Comparison of ENCODE assay signal across 20 mouse cellular contexts in genomic region chr17:5544065-5544464, GRCm38 (mm10). TPM values are rescaled to one million over a fixed set of nuclear protein-coding genes. Genes with fewer than 3 reads are reported as not detected.
DNase-seq lines count a peak whose midpoint lies in the region; ATAC-seq and TF ChIP-seq lines count a peak whose summit lies in the region.
"Had no signal": no experiment of that assay in that cellular context is flagged by ENCODE, and none has a peak within 500 bp of the region (broad histone marks: within the 10 kb centered on the region; RNA-seq: fewer than 3 reads in every experiment).

No protein-coding gene starts in this region.

- no peak overlapping the region for H3K4me3 ChIP-seq in forebrain, postnatal 0 days (ENCODE audit: low read depth, low read length)
- no peak overlapping the region for H3K4me3 ChIP-seq in forebrain, embryonic 13.5 days
- H3K4me3 ChIP-seq in left cerebral cortex, adult 2 months: no peak overlapping the region
- H3K4me3 ChIP-seq in kidney, embryonic 15.5 days (replicated peaks): no peak overlapping the region
- H3K4me3 ChIP-seq: embryonic facial prominence, embryonic 15.5 days; erythroblast, embryonic 14.5 days; forebrain, embryonic 10.5 days; heart, embryonic 10.5 days; hindbrain, embryonic 12.5 days had no signal

- no peaks in the 10 kb centered on the region for H3K36me3 ChIP-seq in forebrain, postnatal 0 days (ENCODE audit: insufficient read depth)
- H3K36me3 ChIP-seq in forebrain, embryonic 13.5 days (ENCODE audit: poor library complexity, severe bottlenecking): no peaks in the 10 kb centered on the region
- H3K36me3 ChIP-seq in kidney, embryonic 15.5 days: no peaks in the 10 kb centered on the region
- H3K36me3 ChIP-seq: embryonic facial prominence, embryonic 15.5 days; forebrain, embryonic 10.5 days; heart, embryonic 10.5 days; hindbrain, embryonic 12.5 days had no signal

- H3K9ac ChIP-seq in forebrain, postnatal 0 days: no peak overlapping the region
- no peak overlapping the region for H3K9ac ChIP-seq in forebrain, embryonic 13.5 days
- H3K9ac ChIP-seq in kidney, embryonic 15.5 days: no peak overlapping the region
- H3K9ac ChIP-seq: embryonic facial prominence, embryonic 15.5 days; hindbrain, embryonic 12.5 days had no signal

- ATAC-seq in forebrain, postnatal 0 days: peak; percentile 58
- no peak for ATAC-seq in forebrain, embryonic 13.5 days
- ATAC-seq in kidney, embryonic 15.5 days (replicated peaks; ENCODE audit: low FRiP score): no peak

- no peak overlapping the region for H3K4me2 ChIP-seq in forebrain, postnatal 0 days (ENCODE audit: low read depth)
- H3K4me2 ChIP-seq in forebrain, embryonic 13.5 days: no peak overlapping the region
- no peak overlapping the region for H3K4me2 ChIP-seq in kidney, embryonic 15.5 days
- H3K4me2 ChIP-seq: embryonic facial prominence, embryonic 15.5 days; hindbrain, embryonic 12.5 days had no signal

- WGBS in forebrain, postnatal 0 days: 54% methylated on average over 5 of the region's 5 CpGs
- 67% methylated on average over 5 of the region's 5 CpGs for WGBS in forebrain, embryonic 13.5 days
- WGBS in kidney, embryonic 15.5 days: 79% methylated on average over 5 of the region's 5 CpGs

- TF ChIP-seq CTCF in forebrain, postnatal 0 days (IDR thresholded peaks at IDR 0.05; ENCODE audit: low read depth): no peak
- no peak for TF ChIP-seq CTCF in left cerebral cortex, adult 2 months (IDR thresholded peaks at IDR 0.05)

- no peak overlapping the region; the same call in 1 of the 2 replicates for H3K27ac ChIP-seq in forebrain, postnatal 0 days (ENCODE audit: low read depth, low read length)
- H3K27ac ChIP-seq in forebrain, embryonic 13.5 days: no peak overlapping the region
- H3K27ac ChIP-seq in left cerebral cortex, adult 2 months: peak overlapping the region; percentile 50
- no peak overlapping the region for H3K27ac ChIP-seq in kidney, embryonic 15.5 days
- H3K27ac ChIP-seq: embryonic facial prominence, embryonic 15.5 days; forebrain, embryonic 10.5 days; heart, embryonic 10.5 days; hindbrain, embryonic 12.5 days had no signal

- intact Hi-C loops in left cerebral cortex, adult 2 months (cut with DNase I): no loop called here

- no peak for DNase-seq in forebrain, postnatal 0 days
- no peak for DNase-seq in left cerebral cortex, adult 2 months (ENCODE audit: extremely low spot score in 1 of 2, low spot score in 2 of 2)
- DNase-seq in left cerebral cortex, adult 11 months (ENCODE audit: low spot score): no peak
- peak; percentile 49 for DNase-seq in testis, postnatal 14 days (ENCODE audit: low spot score)
- DNase-seq in testis, postnatal 10 days (ENCODE audit: low spot score): no peak
- DNase-seq: adrenal gland, postnatal 10 days; cerebellum, adult 11-12 months; cerebellum, adult 9-11 months; embryo, embryonic 11 days; gastrocnemius, postnatal 10 days; heart, adult 18-20 months; heart, postnatal 10 days; heart, postnatal 4 days had no signal

- no peaks in the 10 kb centered on the region for H3K9me3 ChIP-seq in forebrain, postnatal 0 days (ENCODE audit: low read length)
- H3K9me3 ChIP-seq in forebrain, embryonic 13.5 days (replicated peaks): no peaks in the 10 kb centered on the region
- no peaks in the 10 kb centered on the region for H3K9me3 ChIP-seq in kidney, embryonic 15.5 days (replicated peaks)
- H3K9me3 ChIP-seq: embryonic facial prominence, embryonic 15.5 days; forebrain, embryonic 10.5 days; heart, embryonic 10.5 days; hindbrain, embryonic 12.5 days had no signal

- H3K4me1 ChIP-seq in forebrain, postnatal 0 days (ENCODE audit: insufficient read depth): no peaks in the 10 kb centered on the region
- H3K4me1 ChIP-seq in forebrain, embryonic 13.5 days: no peaks in the 10 kb centered on the region
- no peaks in the 10 kb centered on the region for H3K4me1 ChIP-seq in kidney, embryonic 15.5 days
- H3K4me1 ChIP-seq: embryonic facial prominence, embryonic 15.5 days; forebrain, embryonic 10.5 days; heart, embryonic 10.5 days; hindbrain, embryonic 12.5 days had no signal

- H3K27me3 ChIP-seq in forebrain, postnatal 0 days (ENCODE audit: insufficient read depth, low read length): no peaks in the 10 kb centered on the region
- no peaks in the 10 kb centered on the region for H3K27me3 ChIP-seq in forebrain, embryonic 13.5 days
- no peaks in the 10 kb centered on the region for H3K27me3 ChIP-seq in kidney, embryonic 15.5 days
- H3K27me3 ChIP-seq: embryonic facial prominence, embryonic 15.5 days; hindbrain, embryonic 12.5 days had no signal

RNA-seq across cellular contexts. Expression of gene Zdhhc14, which starts 51.7 kb away (rescaled TPM):
- 16.3 and 16.7 TPM in 2 replicates for total RNA-seq in forebrain, postnatal 0 days (2014; rRNA removed)
- polyA plus RNA-seq in forebrain, postnatal 0 days (2015; fragmentation: Nextera tagmentation; extraction: Ambion mirVana): 6.7 and 9.9 TPM in 2 replicates
- polyA plus RNA-seq in forebrain, embryonic 13.5 days (2015; fragmentation: Nextera tagmentation; extraction: Ambion mirVana): 2.4 and 2.7 TPM in 2 replicates
- 10 to 100 TPM; 44.9 to 46.8 TPM for total RNA-seq in left cerebral cortex, adult 2 months (2021)
- 2.5 and 3.3 TPM in 2 replicates for polyA plus RNA-seq in kidney, embryonic 15.5 days (2015; fragmentation: Nextera tagmentation; extraction: Ambion mirVana)
